Mouse (Mus musculus) CD4-positive, CD25-positive, alpha-beta regulatory T cell, adult 2 months (primary cell): Measurements from ENCODE around the gene Pde9a.
A peak's percentile ranks its signal among the peaks of the same experiment; 100 is the strongest.

Experiments
- DNase-seq: peaks from one replicate; pipeline ENCODE4 v3.0.0-alpha.2; 2012; ENCODE audit warnings: low read depth, low spot score

The Pde9a gene

GRCm38 (mm10) chr17:31466854-31467253 is 80.8 kb downstream of the Pde9a start:
- DNase-seq = peak; percentile 38

GRCm38 (mm10) chr17:31468496-31468895 is 82.5 kb downstream of the Pde9a start:
- DNase-seq = no peak

GRCm38 (mm10) chr17:31470766-31471418 is 84.9 kb downstream of the Pde9a start:
- no peak for DNase-seq

- no peak for DNase-seq
Observed at GRCm38 (mm10) chr17:31474388-31474787, 88.4 kb downstream of the Pde9a start.

GRCm38 (mm10) chr17:31478606-31479005 is 92.6 kb downstream of the Pde9a start:
- no peak for DNase-seq

GRCm38 (mm10) chr17:31479108-31479844 is 93.3 kb downstream of the Pde9a start:
- DNase-seq = no peak

GRCm38 (mm10) chr17:31486616-31487198 is 100.7 kb downstream of the Pde9a start:
- DNase-seq = no peak

GRCm38 (mm10) chr17:31487433-31488060 is 101.5 kb downstream of the Pde9a start:
- no peak for DNase-seq

- DNase-seq = no peak
Observed at GRCm38 (mm10) chr17:31491355-31491754, 105.3 kb downstream of the Pde9a start.

GRCm38 (mm10) chr17:31492416-31492815 is 106.4 kb downstream of the Pde9a start:
- DNase-seq = peak; percentile 87

GRCm38 (mm10) chr17:31494989-31495388 is 109.0 kb downstream of the Pde9a start:
- no peak for DNase-seq

GRCm38 (mm10) chr17:31497726-31498125 is 111.7 kb downstream of the Pde9a start:
- DNase-seq = no peak

- DNase-seq = no peak
Observed at GRCm38 (mm10) chr17:31499725-31500124, 113.7 kb downstream of the Pde9a start.

- no peak for DNase-seq
Observed at GRCm38 (mm10) chr17:31500416-31500815, 114.4 kb downstream of the Pde9a start.

GRCm38 (mm10) chr17:31500908-31501307 is 114.9 kb downstream of the Pde9a start:
- DNase-seq = no peak

- DNase-seq = no peak
Observed at GRCm38 (mm10) chr17:31502261-31502927, 116.4 kb downstream of the Pde9a start.

- no peak for DNase-seq
Observed at GRCm38 (mm10) chr17:31503337-31503736, 117.3 kb downstream of the Pde9a start.

- no peak for DNase-seq
Observed at GRCm38 (mm10) chr17:31503936-31504335, 117.9 kb downstream of the Pde9a start.

GRCm38 (mm10) chr17:31505013-31505412 is 119.0 kb downstream of the Pde9a start:
- DNase-seq = no peak

- DNase-seq = no peak
Observed at GRCm38 (mm10) chr17:31506282-31506681, 120.3 kb downstream of the Pde9a start.

GRCm38 (mm10) chr17:31510944-31511343 is 124.9 kb downstream of the Pde9a start:
- peak; percentile 33 for DNase-seq
